Mouse (Mus musculus): ENCODE measurements around the gene Ntng1.

DNA sequence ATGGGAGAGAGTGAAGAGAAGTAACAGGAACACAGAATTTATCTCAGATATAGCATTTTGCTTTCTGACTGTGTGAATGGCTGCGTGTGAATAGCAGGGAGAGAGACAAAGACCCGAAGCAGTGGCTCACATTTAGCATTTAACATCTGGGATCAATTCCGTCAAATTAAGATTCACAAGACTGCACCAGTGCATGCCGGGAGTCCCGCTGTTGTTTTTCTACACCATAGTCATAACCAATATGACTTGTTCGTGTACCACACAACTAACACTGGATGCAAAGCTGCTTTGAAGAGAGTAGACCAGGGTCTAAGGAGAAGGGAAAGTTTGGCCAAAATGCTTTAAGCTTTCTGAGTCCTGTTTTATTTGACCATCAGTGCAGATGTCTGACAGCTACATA is 95.7 kb downstream of the Ntng1 start:
- TF ChIP-seq CTCF (IDR thresholded peaks at IDR 0.05) (no peak), POLR2A (IDR thresholded peaks at IDR 0.05; ENCODE audit: insufficient read depth, low read depth, low read length) (no peak)

All from heart, adult 2 months (tissue).